In the genomic region with DNA sequence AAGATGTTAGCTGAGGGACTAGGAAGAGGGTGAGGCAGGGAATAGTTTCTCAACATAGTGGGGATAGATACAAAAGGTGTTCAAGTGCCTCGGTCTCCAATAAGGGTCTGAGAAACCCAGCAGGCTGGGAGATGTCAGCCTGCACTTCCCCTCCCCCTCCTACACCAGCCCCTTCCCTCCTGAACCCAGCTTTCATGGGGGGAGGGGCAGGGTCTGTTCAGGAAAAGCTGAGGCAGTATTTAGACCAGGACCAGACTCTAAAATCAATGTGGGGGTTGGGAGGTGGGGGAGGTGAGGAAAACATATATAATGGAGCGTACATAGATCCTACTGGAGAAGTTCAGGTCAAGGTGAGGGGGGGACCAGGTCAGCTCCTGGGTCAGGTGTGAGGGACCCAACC, we compare ENCODE assay signal across 12 mouse cellular contexts. TPM values are rescaled to one million over a fixed set of nuclear protein-coding genes. Genes with fewer than 3 reads are reported as not detected.
DNase-seq lines count a peak whose midpoint lies in the region; ATAC-seq lines count a peak whose summit lies in the region.
"Had no signal": no experiment of that assay in that cellular context is flagged by ENCODE, and none has a peak within 500 bp of the region (broad histone marks: within the 10 kb centered on the region; RNA-seq: fewer than 3 reads in every experiment).

No protein-coding gene starts in this region.

- no peak for ATAC-seq in hindbrain, embryonic 12.5 days (ENCODE audit: low FRiP score)
- ATAC-seq in neural tube, embryonic 15.5 days (ENCODE audit: low FRiP score) = no peak
- ATAC-seq in limb, embryonic 13.5 days (ENCODE audit: low FRiP score, low read depth) = no peak
- ATAC-seq: forebrain, embryonic 13.5 days had no signal

- WGBS in hindbrain, embryonic 10.5 days = 42% methylated on average over 2 of the region's 2 CpGs
- WGBS in hindbrain, embryonic 12.5 days = 38% methylated on average over 2 of the region's 2 CpGs
- 63% methylated on average over 2 of the region's 2 CpGs for WGBS in neural tube, embryonic 15.5 days
- 23% methylated on average over 2 of the region's 2 CpGs for WGBS in limb, embryonic 13.5 days

- peak overlapping the region; percentile 62; the same call in 1 of the 2 replicates for H3K4me3 ChIP-seq in hindbrain, embryonic 10.5 days
- no peak overlapping the region for H3K4me3 ChIP-seq in hindbrain, embryonic 12.5 days
- no peak overlapping the region for H3K4me3 ChIP-seq in neural tube, embryonic 15.5 days (replicated peaks)
- peak overlapping the region; percentile 54 for H3K4me3 ChIP-seq in limb, embryonic 13.5 days

- 0 out of 2 replicates have a peak, but pooled peaks cover 3% of the 10 kb centered on the region for H3K9me3 ChIP-seq in hindbrain, embryonic 10.5 days
- no peaks in the 10 kb centered on the region for H3K9me3 ChIP-seq in hindbrain, embryonic 12.5 days (replicated peaks)
- H3K9me3 ChIP-seq in neural tube, embryonic 15.5 days (replicated peaks) = no peaks in the 10 kb centered on the region
- H3K9me3 ChIP-seq in limb, embryonic 13.5 days = no peaks in the 10 kb centered on the region
- H3K9me3 ChIP-seq: forebrain, embryonic 13.5 days had no signal

- H3K4me1 ChIP-seq in hindbrain, embryonic 10.5 days (replicated peaks) = peaks cover 43% of the 10 kb centered on the region
- H3K4me1 ChIP-seq in hindbrain, embryonic 12.5 days = peaks cover 15% of the 10 kb centered on the region
- H3K4me1 ChIP-seq in neural tube, embryonic 15.5 days = peaks cover 11% of the 10 kb centered on the region
- peaks cover 36% of the 10 kb centered on the region for H3K4me1 ChIP-seq in limb, embryonic 13.5 days

- H3K4me2 ChIP-seq in hindbrain, embryonic 12.5 days (replicated peaks) = no peak overlapping the region
- peak overlapping the region; percentile 84; the same call in 1 of the 2 replicates for H3K4me2 ChIP-seq in neural tube, embryonic 15.5 days
- H3K4me2 ChIP-seq in limb, embryonic 13.5 days (replicated peaks) = peak overlapping the region; percentile 85

- no peaks in the 10 kb centered on the region for H3K36me3 ChIP-seq in hindbrain, embryonic 10.5 days
- no peaks in the 10 kb centered on the region for H3K36me3 ChIP-seq in hindbrain, embryonic 12.5 days
- no peaks in the 10 kb centered on the region for H3K36me3 ChIP-seq in neural tube, embryonic 15.5 days
- no peaks in the 10 kb centered on the region for H3K36me3 ChIP-seq in limb, embryonic 13.5 days

- no peak for DNase-seq in hindbrain, embryonic 10.5 days (ENCODE audit: low spot score)
- no peak for DNase-seq in neural tube, embryonic 10.5 days (ENCODE audit: extremely low spot score, low spot score)
- DNase-seq in yolk sac, embryonic 10.5 days (ENCODE audit: low spot score) = peak; percentile 60
- DNase-seq in spleen, postnatal 14 days (ENCODE audit: low spot score in 2 of 2) = no peak
- no peak for DNase-seq in adipocyte (ENCODE audit: low spot score)
- DNase-seq: adrenal gland, adult 8-10 months; cerebellum, adult 11 months; kidney, postnatal 14 days had no signal

- H3K27ac ChIP-seq in hindbrain, embryonic 10.5 days = no peak overlapping the region
- no peak overlapping the region for H3K27ac ChIP-seq in hindbrain, embryonic 12.5 days
- no peak overlapping the region for H3K27ac ChIP-seq in neural tube, embryonic 15.5 days (replicated peaks)
- no peak overlapping the region for H3K27ac ChIP-seq in limb, embryonic 13.5 days
- H3K27ac ChIP-seq: forebrain, embryonic 13.5 days had no signal

- peaks cover 19% of the 10 kb centered on the region for H3K27me3 ChIP-seq in hindbrain, embryonic 10.5 days (ENCODE audit: insufficient read depth, poor library complexity, severe bottlenecking)
- peaks cover 24% of the 10 kb centered on the region for H3K27me3 ChIP-seq in hindbrain, embryonic 12.5 days
- peaks cover 16% of the 10 kb centered on the region for H3K27me3 ChIP-seq in neural tube, embryonic 15.5 days (replicated peaks)
- peaks cover 7% of the 10 kb centered on the region; the same call in 1 of the 2 replicates for H3K27me3 ChIP-seq in limb, embryonic 13.5 days

- H3K9ac ChIP-seq in hindbrain, embryonic 12.5 days = no peak overlapping the region
- no peak overlapping the region for H3K9ac ChIP-seq in neural tube, embryonic 15.5 days (replicated peaks)
- H3K9ac ChIP-seq in limb, embryonic 13.5 days = no peak overlapping the region

RNA-seq across cellular contexts. Expression of a gene that starts 1.1 kb away (rescaled TPM):
- polyA plus RNA-seq in hindbrain, embryonic 10.5 days (2016; fragmentation: Nextera tagmentation; extraction: Ambion mirVana) = 2.1 and 2.7 TPM in 2 replicates
- polyA plus RNA-seq in hindbrain, embryonic 12.5 days (2016; fragmentation: Nextera tagmentation; extraction: Ambion mirVana) = 1.3 and 1.9 TPM in 2 replicates
- 0.79 and 1.7 TPM in 2 replicates for polyA plus RNA-seq in neural tube, embryonic 15.5 days (2015; fragmentation: Nextera tagmentation; extraction: Ambion mirVana)
- polyA plus RNA-seq in limb, embryonic 13.5 days (2015; fragmentation: Nextera tagmentation; extraction: Ambion mirVana) = 1.3 and 1.9 TPM in 2 replicates

RNA-seq across cellular contexts. Expression of a gene that starts 35.5 kb away (rescaled TPM):
- 135 and 181 TPM in 2 replicates for polyA plus RNA-seq in hindbrain, embryonic 10.5 days (2016; fragmentation: Nextera tagmentation; extraction: Ambion mirVana)
- 60.3 and 62.4 TPM in 2 replicates for polyA plus RNA-seq in hindbrain, embryonic 12.5 days (2016; fragmentation: Nextera tagmentation; extraction: Ambion mirVana)
- 22.8 and 42.1 TPM in 2 replicates for polyA plus RNA-seq in neural tube, embryonic 15.5 days (2015; fragmentation: Nextera tagmentation; extraction: Ambion mirVana)
- 78.4 and 82.0 TPM in 2 replicates for polyA plus RNA-seq in limb, embryonic 13.5 days (2015; fragmentation: Nextera tagmentation; extraction: Ambion mirVana)

RNA-seq across cellular contexts. Expression of a gene that starts 35.6 kb away (rescaled TPM):
- 387 and 389 TPM in 2 replicates for polyA plus RNA-seq in hindbrain, embryonic 10.5 days (2016; fragmentation: Nextera tagmentation; extraction: Ambion mirVana)
- polyA plus RNA-seq in hindbrain, embryonic 12.5 days (2016; fragmentation: Nextera tagmentation; extraction: Ambion mirVana) = 313 and 342 TPM in 2 replicates
- polyA plus RNA-seq in neural tube, embryonic 15.5 days (2015; fragmentation: Nextera tagmentation; extraction: Ambion mirVana) = 353 and 355 TPM in 2 replicates
- polyA plus RNA-seq in limb, embryonic 13.5 days (2015; fragmentation: Nextera tagmentation; extraction: Ambion mirVana) = 475 and 492 TPM in 2 replicates

RNA-seq across cellular contexts. Expression of a gene that starts 56.7 kb away (rescaled TPM):
- polyA plus RNA-seq in hindbrain, embryonic 10.5 days (2016; fragmentation: Nextera tagmentation; extraction: Ambion mirVana) = 162 and 170 TPM in 2 replicates
- 175 and 183 TPM in 2 replicates for polyA plus RNA-seq in hindbrain, embryonic 12.5 days (2016; fragmentation: Nextera tagmentation; extraction: Ambion mirVana)
- polyA plus RNA-seq in neural tube, embryonic 15.5 days (2015; fragmentation: Nextera tagmentation; extraction: Ambion mirVana) = 146 and 157 TPM in 2 replicates
- polyA plus RNA-seq in limb, embryonic 13.5 days (2015; fragmentation: Nextera tagmentation; extraction: Ambion mirVana) = 115 and 119 TPM in 2 replicates

Comparison
In these comparisons a context has a peak if more than half of its experiments do, and no peak if none do; other contexts are left out.
1. H3K4me3 ChIP-seq: peak in hindbrain, embryonic 10.5 days (single experiment) and limb, embryonic 13.5 days (single experiment); none in hindbrain, embryonic 12.5 days (single experiment) and neural tube, embryonic 15.5 days (single experiment).